Mouse (Mus musculus): Measurements from ENCODE around the gene Gjb2.

DNA sequence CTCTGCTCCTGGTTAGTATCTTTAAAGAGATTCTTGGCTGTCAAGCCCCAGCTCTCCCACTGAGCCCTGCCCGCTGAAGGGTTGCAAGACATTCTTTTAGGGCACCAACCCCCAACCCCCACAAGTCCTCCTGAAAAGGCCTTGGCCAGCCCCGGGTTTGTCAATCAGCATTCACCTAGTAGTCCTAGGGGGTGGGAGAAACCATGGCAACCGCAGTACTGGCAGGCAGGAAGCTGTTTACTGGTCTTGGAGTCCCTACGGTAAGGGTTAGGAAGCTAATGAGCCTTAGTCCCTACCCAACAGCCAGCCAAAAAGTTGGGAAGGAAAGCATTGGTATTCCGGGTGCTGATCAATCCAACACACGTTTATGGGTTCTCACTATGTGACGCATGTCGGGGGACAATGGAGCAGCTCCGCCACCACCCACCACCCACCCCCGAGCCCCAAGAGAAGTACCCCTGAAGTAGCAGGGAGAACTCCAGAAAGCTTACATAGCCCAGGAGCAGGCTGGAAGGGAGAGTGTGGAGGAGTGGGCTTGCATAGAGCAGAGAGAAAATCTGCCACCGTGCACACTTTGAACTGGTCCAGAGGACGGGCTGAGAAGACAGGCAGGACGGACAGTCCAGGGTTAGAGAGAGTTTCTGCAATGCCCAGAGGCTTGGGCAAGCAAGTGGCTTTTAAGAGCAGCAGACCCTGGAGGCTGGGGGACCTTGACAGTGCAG is 11.5 kb upstream of the Gjb2 start, which contains the start of gene Gm4491:
- TF ChIP-seq CTCF (IDR thresholded peaks at IDR 0.05; ENCODE audit: extremely low read depth, insufficient read length, insufficient replicate concordance, low read depth, low read length) (no peak), POLR2A (IDR thresholded peaks at IDR 0.05; ENCODE audit: low read depth, low read length) (no peak)
